Mouse (Mus musculus) kidney, postnatal 0 days (tissue): ENCODE data around the gene Sgms1. TPM values are rescaled to one million over a fixed set of nuclear protein-coding genes. Genes with fewer than 3 reads are reported as not detected.

Source experiments
- ATAC-seq: fragments of 200-750 bp; cut with Nextera tagmentation; replicated peaks from 2 replicates; pipeline ENCODE4 v1.8.0; 2017; ENCODE audit warnings: low read depth, moderate number of reproducible peaks, moderate TSS enrichment, moderate library complexity; ENCODE audit not compliant: low FRiP score
- DNase-seq: peaks from one replicate; pipeline ENCODE4 v3.0.0-alpha.2; 2016; ENCODE audit warnings: low spot score
- H3K27ac ChIP-seq: fragments of 300-500 bp; sonication (generic); 2 replicates; pipeline ENCODE4 v1.5.1; 2014; ENCODE audit warnings: mild to moderate bottlenecking
- H3K27me3 ChIP-seq: fragments of 300-500 bp; sonication (generic); 2 replicates; pipeline ENCODE4 v1.6.1; 2014; ENCODE audit warnings: low read length, mixed read lengths; ENCODE audit not compliant: insufficient read depth
- H3K36me3 ChIP-seq: fragments of 300-500 bp; sonication (generic); 2 replicates; pipeline ENCODE4 v1.6.1; 2014; ENCODE audit warnings: low read length, mixed read lengths; ENCODE audit not compliant: insufficient read depth
- H3K4me1 ChIP-seq: fragments of 300-500 bp; sonication (generic); replicated peaks from 2 replicates; pipeline ENCODE4 v1.6.1; 2014; ENCODE audit warnings: antibody characterized with exemption, low read length, mixed read lengths; ENCODE audit not compliant: insufficient read depth
- H3K4me2 ChIP-seq: fragments of 300-500 bp; sonication (generic); 2 replicates; pipeline ENCODE4 v1.6.1; 2014; ENCODE audit warnings: mild to moderate bottlenecking, low read length, moderate library complexity, mixed read lengths
- H3K4me3 ChIP-seq: fragments of 300-500 bp; sonication (generic); replicated peaks from 2 replicates; pipeline ENCODE4 v1.5.1; 2014; ENCODE audit warnings: low read depth, low read length
- H3K9ac ChIP-seq: fragments of 300-500 bp; sonication (generic); 2 replicates; pipeline ENCODE4 v1.6.1; 2014; ENCODE audit warnings: low read depth, low read length
- H3K9me3 ChIP-seq: fragments of 300-500 bp; sonication (generic); replicated peaks from 2 replicates; pipeline ENCODE4 v1.6.1; 2016; ENCODE audit warnings: low read length, inconsistent platforms, mixed read lengths
- CTCF ChIP-seq: IDR thresholded peaks from 2 replicates; pipeline ENCODE4 v1.5.1; 2016; ENCODE audit warnings: antibody characterized with exemption, low read depth, mild to moderate bottlenecking, moderate library complexity
- WGBS: fragments of 180-500 bp; shearing (Covaris S2); extraction: QIAGEN DNeasy Blood & Tissue Kit; methylation state at CpG from one replicate; pipeline ENCODE4 v1.1.7; 2014; 5-methylcytosine and 5-hydroxymethylcytosine counted together
- polyA plus RNA-seq: library from polyadenylated mRNA; unstranded; fragments of >200 nt; fragmentation: Nextera tagmentation; extraction: Ambion mirVana; gene quantifications from 2 replicates; pipeline ENCODE4 v1.2.1, GENCODE M21; 2015

Sgms1 gene
- polyA plus RNA-seq, 1 experiment from 2014 or later: 42.4 TPM

DNA sequence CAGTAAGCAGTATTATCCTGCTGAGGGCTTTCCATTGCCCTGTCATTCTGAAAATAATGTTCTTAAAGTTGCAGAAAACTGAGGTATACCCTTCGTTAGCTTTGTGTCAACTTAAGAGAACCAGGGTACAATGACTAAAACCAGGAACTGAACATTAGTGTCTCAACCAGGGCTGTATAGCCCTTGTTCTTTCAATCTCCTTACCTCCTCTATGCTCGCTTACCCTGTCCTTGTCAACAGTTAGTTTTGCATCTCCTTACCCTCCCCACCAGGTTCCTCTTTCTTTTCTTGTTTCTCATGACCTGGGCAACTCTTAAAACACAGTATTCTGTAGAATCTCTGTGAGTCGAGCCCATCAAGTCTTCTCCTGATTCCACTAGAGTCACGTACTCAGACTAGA is 206.5 kb downstream of the Sgms1 start:
- no peak for DNase-seq
- H3K4me3 ChIP-seq: no peak overlapping the region
- no peak for ATAC-seq
- H3K4me2 ChIP-seq: no peak overlapping the region
- no peak for TF ChIP-seq CTCF
- 90% methylated on average over 4 of the region's 4 CpGs for WGBS
- H3K27me3 ChIP-seq: no peaks in the 10 kb centered on the region
- H3K9ac ChIP-seq: no peak overlapping the region
- peaks cover 41% of the 10 kb centered on the region for H3K4me1 ChIP-seq
- peak overlapping the region; percentile 85 for H3K27ac ChIP-seq
- H3K9me3 ChIP-seq: no peaks in the 10 kb centered on the region
- no peaks in the 10 kb centered on the region for H3K36me3 ChIP-seq

DNA sequence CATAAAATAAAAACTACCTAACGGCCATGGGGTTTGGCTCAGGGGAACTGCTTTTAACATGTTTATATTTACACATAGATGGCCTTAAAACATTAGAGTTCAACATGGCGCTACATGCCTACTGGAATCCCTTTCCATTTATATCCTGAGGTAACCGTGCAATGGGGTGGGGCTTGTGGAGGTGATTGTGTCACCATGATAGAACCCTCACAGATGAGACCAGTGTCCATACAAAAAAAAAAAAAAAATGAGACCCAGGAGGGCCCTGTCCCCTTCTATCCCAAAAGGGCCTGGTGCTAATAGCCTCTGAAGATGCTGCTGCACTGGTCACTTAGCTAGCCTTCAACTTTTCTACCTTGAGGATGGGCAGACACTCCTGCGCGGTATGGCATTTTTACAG is 207.0 kb downstream of the Sgms1 start:
- no peak for TF ChIP-seq CTCF
- Histone ChIP-seq H3K9ac (no peak overlapping the region), H3K27ac (peak overlapping the region; percentile 85), H3K27me3 (no peaks in the 10 kb centered on the region), H3K36me3 (no peaks in the 10 kb centered on the region), H3K9me3 (no peaks in the 10 kb centered on the region), H3K4me2 (no peak overlapping the region), H3K4me1 (peaks cover 41% of the 10 kb centered on the region), H3K4me3 (no peak overlapping the region)
- ATAC-seq (no peak), DNase-seq (no peak)
- 84% methylated on average over 5 of the region's 5 CpGs for WGBS

DNA sequence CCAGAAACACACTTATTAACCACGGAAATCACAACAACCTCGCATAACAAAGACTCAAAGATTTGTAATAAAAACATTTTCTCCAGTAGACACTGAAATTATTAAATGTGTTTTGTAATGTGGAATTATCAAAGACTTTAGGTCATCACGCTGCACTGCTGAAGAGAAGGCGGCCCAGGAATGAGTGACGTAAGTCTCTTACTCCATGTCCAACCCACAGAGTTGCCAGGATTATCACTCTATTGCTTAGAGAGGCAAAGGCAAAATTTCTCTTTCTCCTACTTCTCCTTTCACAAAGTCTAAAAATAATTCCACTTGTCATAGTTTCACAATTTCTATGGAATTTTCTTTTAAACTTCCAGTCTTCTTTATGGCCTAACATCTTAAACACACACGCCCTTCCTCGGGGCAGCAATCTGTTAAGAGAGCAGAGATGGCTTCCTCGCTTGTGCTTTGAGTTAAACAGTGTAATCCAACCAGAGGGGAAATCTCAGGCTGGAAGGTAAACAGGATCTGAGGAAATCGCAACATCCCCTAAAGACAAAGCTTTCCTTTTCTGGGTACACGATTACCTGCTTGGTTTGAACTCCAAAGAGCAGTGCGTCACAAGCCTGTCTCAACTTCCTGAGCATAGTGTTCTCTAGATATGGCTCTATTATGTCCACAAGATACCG is 207.7 kb downstream of the Sgms1 start:
- Histone ChIP-seq H3K4me1 (peaks cover 41% of the 10 kb centered on the region), H3K9ac (no peak overlapping the region), H3K36me3 (no peaks in the 10 kb centered on the region), H3K27ac (peak overlapping the region; percentile 85), H3K27me3 (no peaks in the 10 kb centered on the region), H3K9me3 (no peaks in the 10 kb centered on the region), H3K4me3 (no peak overlapping the region), H3K4me2 (no peak overlapping the region)
- no peak for TF ChIP-seq CTCF
- DNase-seq (peak; percentile 39), ATAC-seq (no peak)
- 65% methylated on average over 12 of the region's 12 CpGs for WGBS

GRCm38 (mm10) chr19:32180756-32181674 is 208.5 kb downstream of the Sgms1 start:
- Histone ChIP-seq H3K4me1 (peaks cover 37% of the 10 kb centered on the region), H3K9me3 (no peaks in the 10 kb centered on the region), H3K4me2 (no peak overlapping the region), H3K27ac (peak overlapping the region; percentile 85), H3K4me3 (no peak overlapping the region), H3K9ac (no peak overlapping the region), H3K27me3 (no peaks in the 10 kb centered on the region), H3K36me3 (no peaks in the 10 kb centered on the region)
- DNase-seq: peak; percentile 63
- no peak for TF ChIP-seq CTCF
- ATAC-seq: peak; percentile 58; the same call in 1 of the 2 replicates
- 52% methylated on average over 14 of the region's 14 CpGs for WGBS

- peak overlapping the region; percentile 41 for H3K4me2 ChIP-seq
- H3K27me3 ChIP-seq: no peaks in the 10 kb centered on the region
- no peak for TF ChIP-seq CTCF
- DNase-seq (peak; percentile 56), ATAC-seq (peak; percentile 85)
- peak overlapping the region; percentile 85 for H3K27ac ChIP-seq
- WGBS: 15% methylated on average over 5 of the region's 5 CpGs
- no peak overlapping the region for H3K9ac ChIP-seq
- peaks cover 37% of the 10 kb centered on the region for H3K4me1 ChIP-seq
- no peaks in the 10 kb centered on the region for H3K36me3 ChIP-seq
- no peaks in the 10 kb centered on the region for H3K9me3 ChIP-seq
- H3K4me3 ChIP-seq: no peak overlapping the region
Measured at GRCm38 (mm10) chr19:32179978-32180413, 209.5 kb downstream of the Sgms1 start.

DNA sequence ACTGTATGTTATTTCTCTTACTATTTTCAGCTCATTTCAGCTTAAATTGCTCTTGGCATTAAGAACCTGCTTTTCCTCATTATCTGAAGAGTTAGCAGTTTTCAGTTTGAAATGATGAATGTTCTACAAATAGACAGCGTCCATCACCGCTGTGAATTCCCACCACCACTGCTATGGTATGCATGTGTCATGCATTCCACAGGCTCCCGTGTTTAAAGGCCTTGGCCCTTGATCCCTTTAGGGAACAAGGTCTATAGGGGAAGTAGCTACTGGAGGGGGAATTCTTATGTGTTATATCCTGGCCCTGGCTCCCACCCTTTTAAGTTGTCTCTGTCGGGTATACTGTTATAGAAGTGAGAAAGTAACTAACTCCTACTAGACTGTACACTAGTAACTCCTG is 210.0 kb downstream of the Sgms1 start:
- Histone ChIP-seq H3K4me3 (no peak overlapping the region), H3K4me2 (peak overlapping the region; percentile 41), H3K36me3 (no peaks in the 10 kb centered on the region), H3K9ac (no peak overlapping the region), H3K4me1 (peaks cover 37% of the 10 kb centered on the region), H3K27ac (peak overlapping the region; percentile 85), H3K9me3 (no peaks in the 10 kb centered on the region), H3K27me3 (no peaks in the 10 kb centered on the region)
- ATAC-seq: 0 out of 2 replicates have a peak, but pooled peaks have one; percentile 39
- no peak for DNase-seq
- no peak for TF ChIP-seq CTCF
- WGBS: 32% methylated on average over 4 of the region's 4 CpGs
